Mouse (Mus musculus) left cerebral cortex, adult 2 months (tissue): ENCODE data around the gene Preb. TPM values are rescaled to one million over a fixed set of nuclear protein-coding genes. Genes with fewer than 3 reads are reported as not detected.

ENCODE experiments used
- DNase-seq, 2 experiments: peaks; one replicate each; pipeline ENCODE4 v3.0.0; 2021 to 2022; ENCODE audit warnings: low spot score in 2 of 2, mixed read lengths in 1 of 2; ENCODE audit errors: extremely low spot score in 1 of 2
- H3K27ac ChIP-seq: fragments of 200-600 bp; 2 replicates; pipeline ENCODE4 v1.8.1; 2022
- H3K4me3 ChIP-seq: fragments of 200-600 bp; 2 replicates; pipeline ENCODE4 v1.8.1; 2022
- CTCF ChIP-seq: fragments of 200-600 bp; IDR thresholded peaks from 2 replicates; pipeline ENCODE4 v1.8.1; 2022; ENCODE audit warnings: antibody characterized with exemption, mild to moderate bottlenecking, moderate library complexity
- intact Hi-C: fragments of 180-260 bp; cut with DNase I; formaldehyde crosslinking; loops from one replicate; pipeline ENCODE4 v1.15.1; 2025
- total RNA-seq, 2 experiments: library from RNA; stranded (reverse); gene quantifications; 2 replicates each; pipeline ENCODE4 v1.2.3; 2021

The Preb gene
- total RNA-seq, 2 experiments from 2014 or later: 129 to 134 TPM

DNA sequence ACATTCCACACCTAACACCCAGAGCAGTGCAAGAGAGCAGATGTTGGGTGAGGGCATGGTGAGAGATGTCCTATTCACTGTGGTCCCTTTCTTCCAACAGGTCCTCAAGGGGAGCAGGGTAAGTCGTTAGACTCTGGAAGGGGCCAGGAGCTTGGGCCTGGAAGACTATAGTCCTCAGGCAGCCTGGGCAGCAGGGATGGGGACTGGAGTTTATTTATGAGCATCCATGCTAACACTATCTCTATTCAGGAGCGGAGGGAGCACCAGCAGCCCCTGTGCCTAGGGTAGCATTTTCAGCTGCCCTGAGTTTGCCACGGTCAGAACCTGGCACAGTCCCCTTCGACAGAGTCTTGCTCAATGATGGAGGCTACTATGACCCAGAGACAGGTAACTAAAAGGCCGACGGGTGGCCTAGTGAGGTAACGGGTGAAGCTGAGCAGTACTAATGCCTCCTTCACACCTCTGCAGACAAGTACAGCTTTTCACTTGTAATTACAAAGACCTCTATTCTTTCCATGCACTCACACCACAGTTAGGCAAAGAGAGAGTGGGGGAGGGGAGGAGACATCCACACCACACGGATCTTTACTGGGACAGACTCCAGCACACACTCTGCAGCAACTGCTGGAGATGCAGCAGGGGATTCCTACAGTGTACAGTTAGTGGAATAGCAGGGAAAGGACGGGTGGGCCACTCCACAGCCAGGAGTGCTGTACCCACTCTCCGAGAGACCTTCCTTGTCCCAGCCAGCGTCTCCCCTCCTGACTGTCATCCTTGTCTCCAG is 40.1 kb downstream of the Preb start:
- Histone ChIP-seq H3K27ac (no peak overlapping the region), H3K4me3 (no peak overlapping the region)
- intact Hi-C loops: loop anchor here (10.0 kb wide), 1 partner anchor 1535 kb away; the partner anchor contains the start of gene Ppp1cb
- no peak for TF ChIP-seq CTCF
- DNase-seq: no peak

DNA sequence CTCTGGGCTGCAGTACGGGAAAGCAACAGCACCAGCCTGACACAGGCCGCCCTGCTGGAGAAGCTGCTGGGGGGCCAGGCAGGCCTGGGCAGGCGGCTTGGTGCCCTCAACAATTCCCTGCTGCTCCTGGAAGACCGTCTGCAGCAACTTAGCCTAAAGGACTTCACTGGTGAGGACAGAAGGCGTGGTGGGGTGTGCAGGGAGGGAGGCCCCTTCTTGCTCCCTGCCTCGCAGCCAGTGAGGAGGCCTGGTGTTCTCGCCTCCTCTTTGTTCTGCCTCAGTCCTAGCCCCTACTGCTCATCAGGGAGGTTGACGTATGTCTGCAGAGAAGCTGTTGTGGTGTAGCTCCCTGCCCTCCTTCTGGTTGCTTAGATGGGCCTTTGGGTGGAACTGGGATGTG is 41.5 kb downstream of the Preb start:
- DNase-seq: no peak
- TF ChIP-seq CTCF: no peak
- intact Hi-C loops: no loop called here
- Histone ChIP-seq H3K4me3 (no peak overlapping the region), H3K27ac (no peak overlapping the region)

- intact Hi-C loops: no loop called here
- H3K27ac ChIP-seq: no peak overlapping the region
Measured at GRCm38 (mm10) chr5:30917891-30918670, 42.1 kb downstream of the Preb start.

DNA sequence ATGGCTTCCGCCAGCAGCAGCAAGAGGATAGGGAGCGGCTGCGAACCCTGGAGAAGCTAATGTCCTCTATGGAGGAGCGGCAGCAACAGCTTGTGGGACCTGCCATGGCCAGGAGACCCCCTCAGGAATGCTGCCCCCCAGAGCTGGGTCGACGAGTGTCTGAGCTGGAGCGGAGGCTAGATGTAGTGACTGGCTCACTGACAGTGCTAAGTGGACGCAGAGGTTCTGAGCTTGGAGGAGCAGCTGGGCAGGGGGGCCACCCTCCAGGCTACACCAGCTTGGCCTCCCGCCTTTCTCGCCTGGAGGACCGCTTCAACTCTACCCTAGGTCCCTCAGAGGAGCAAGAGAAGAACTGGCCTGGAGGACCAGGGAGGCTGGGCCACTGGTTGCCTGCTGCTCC is 42.8 kb downstream of the Preb start:
- no peak overlapping the region for H3K27ac ChIP-seq
- no peak for DNase-seq
- TF ChIP-seq CTCF: no peak
- H3K4me3 ChIP-seq: no peak overlapping the region
- intact Hi-C loops: no loop called here

More at GRCm38 (mm10) chr5:30917891-30918670, 42.1 kb downstream of the Preb start:
- no peak for DNase-seq
- no peak overlapping the region for H3K4me3 ChIP-seq
- no peak for TF ChIP-seq CTCF

DNA sequence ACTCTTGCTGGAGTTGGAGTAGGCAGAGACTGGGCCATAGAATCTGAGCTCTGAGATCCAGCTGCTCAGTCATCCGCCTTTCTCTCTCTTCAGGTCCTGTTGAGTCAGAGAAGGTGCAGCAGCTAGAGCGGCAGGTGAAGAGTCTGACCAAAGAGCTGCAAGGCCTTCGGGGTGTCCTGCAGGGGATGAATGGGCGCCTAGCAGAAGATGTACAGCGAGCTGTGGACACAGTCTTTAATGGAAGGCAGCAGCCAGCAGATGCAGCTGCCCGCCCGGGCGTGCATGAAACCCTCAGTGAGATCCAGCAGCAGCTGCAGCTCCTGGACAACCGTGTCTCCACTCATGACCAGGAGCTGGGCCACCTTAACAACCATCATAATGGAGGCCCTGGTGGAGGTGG is 43.3 kb downstream of the Preb start:
- peak overlapping the region; percentile 48; the same call in 1 of the 2 replicates for H3K27ac ChIP-seq

GRCm38 (mm10) chr5:30915974-30916433 is 44.2 kb downstream of the Preb start:
- no peak overlapping the region for H3K4me3 ChIP-seq
- intact Hi-C loops: loop anchor here (1.0 kb wide), 1 partner anchor 110 kb away; no protein-coding TSS in a partner anchor
- peak overlapping the region; percentile 48; the same call in 1 of the 2 replicates for H3K27ac ChIP-seq
- peak; percentile 76 for TF ChIP-seq CTCF
- peak; percentile 74 to 89 for DNase-seq

More for the DNA sequence above, 43.3 kb downstream of the Preb start:
- H3K4me3 ChIP-seq: no peak overlapping the region
- DNase-seq: no peak
- TF ChIP-seq CTCF: no peak
- intact Hi-C loops: no loop called here

- no peak overlapping the region for H3K27ac ChIP-seq
- no peak for TF ChIP-seq CTCF
- H3K4me3 ChIP-seq: no peak overlapping the region
- DNase-seq: no peak
- intact Hi-C loops: loop anchor here (1.0 kb wide), 1 partner anchor 109 kb away; no protein-coding TSS in a partner anchor
Measured at GRCm38 (mm10) chr5:30915456-30915855, 44.7 kb downstream of the Preb start.

- DNase-seq: no peak
- Histone ChIP-seq H3K27ac (no peak overlapping the region), H3K4me3 (no peak overlapping the region)
- intact Hi-C loops: loop anchor here (1.0 kb wide), 1 partner anchor 109 kb away; no protein-coding TSS in a partner anchor
- no peak for TF ChIP-seq CTCF
Measured at GRCm38 (mm10) chr5:30914849-30915248, 45.3 kb downstream of the Preb start.

- no peak for TF ChIP-seq CTCF
- intact Hi-C loops: no loop called here
- DNase-seq: no peak
- no peak overlapping the region for H3K27ac ChIP-seq
- no peak overlapping the region; the same call in 1 of the 2 replicates for H3K4me3 ChIP-seq
Measured at GRCm38 (mm10) chr5:30914101-30914635, 46.0 kb downstream of the Preb start.

- TF ChIP-seq CTCF: no peak
- Histone ChIP-seq H3K27ac (no peak within 1 kb of the TSS; the same call in 1 of the 2 replicates), H3K4me3 (no peak within 1 kb of the TSS; the same call in 1 of the 2 replicates)
- intact Hi-C loops: no loop called here
- DNase-seq: no peak
Measured at GRCm38 (mm10) chr5:30913060-30913841, 46.9 kb downstream of the Preb start, which contains the start of gene Emilin1. Emilin1 (plus strand) TSS chr5:30913402.

- intact Hi-C loops: no loop called here
- no peak overlapping the region for H3K27ac ChIP-seq
- TF ChIP-seq CTCF: no peak
- H3K4me3 ChIP-seq: no peak overlapping the region
- no peak for DNase-seq
Measured at GRCm38 (mm10) chr5:30912156-30912555, 48.0 kb downstream of the Preb start.
